Mouse (Mus musculus): ENCODE data around the gene Apom. TPM values are rescaled to one million over a fixed set of nuclear protein-coding genes. Genes with fewer than 3 reads are reported as not detected.

Apom gene
- polyA plus RNA-seq, 1 experiment from 2014 or later = 0.15 TPM

GRCm38 (mm10) chr17:35161421-35161820, 29.6 kb upstream of the Apom start:
- POLR2A ChIA-PET = interaction anchor here (1.4 kb wide), 1 partner anchor 82 kb away, joined by 3 read pairs; no protein-coding TSS in a partner anchor
- no peak for DNase-seq (ENCODE audit: low read depth, low spot score)
- CTCF ChIA-PET = interaction anchor here (1.4 to 2.4 kb wide), 2 partner anchors 9 to 35 kb away, joined by 4 to 6 read pairs; partner anchors contain the start of gene D17H6S53E
- H3K27me3 ChIP-seq = no peaks in the 10 kb centered on the region
- TF ChIP-seq CTCF (IDR thresholded peaks at IDR 0.05) = no peak
- ATAC-seq = no peak
- in situ Hi-C loops (cut with MboI; ENCODE audit: low pct_unique_long_range_greater_than_20kb) = no loop called here

- POLR2A ChIA-PET = interaction anchor here (1.9 kb wide), 1 partner anchor 13 kb away, joined by 11 read pairs; no protein-coding TSS in a partner anchor
These were observed 27.8 kb upstream of the Apom start for GRCm38 (mm10) chr17:35159638-35160037.

GRCm38 (mm10) chr17:35158850-35159593, 27.2 kb upstream of the Apom start:
- ATAC-seq (no peak), DNase-seq (ENCODE audit: low read depth, low spot score) (no peak)
- no peak for TF ChIP-seq CTCF (IDR thresholded peaks at IDR 0.05)
- ChIA-PET CTCF (interaction anchor here (1.1 kb wide), 1 partner anchor 12 kb away, joined by 3 read pairs; no protein-coding TSS in a partner anchor), POLR2A (interaction anchor here (1.9 kb wide), 1 partner anchor 12 kb away, joined by 11 read pairs; no protein-coding TSS in a partner anchor)
- in situ Hi-C loops (cut with MboI; ENCODE audit: low pct_unique_long_range_greater_than_20kb) = no loop called here
- H3K27me3 ChIP-seq = no peaks in the 10 kb centered on the region

More at GRCm38 (mm10) chr17:35159638-35160037, 27.8 kb upstream of the Apom start:
- DNase-seq (ENCODE audit: low read depth, low spot score) = no peak
- no peaks in the 10 kb centered on the region for H3K27me3 ChIP-seq
- no peak for ATAC-seq
- TF ChIP-seq CTCF (IDR thresholded peaks at IDR 0.05) = no peak
- in situ Hi-C loops (cut with MboI; ENCODE audit: low pct_unique_long_range_greater_than_20kb) = no loop called here
- CTCF ChIA-PET = interaction anchor here (0.9 to 1.1 kb wide), 2 partner anchors 13 to 73 kb away, joined by 3 read pairs; no protein-coding TSS in a partner anchor

GRCm38 (mm10) chr17:35157661-35158175, 25.9 kb upstream of the Apom start:
- DNase-seq (ENCODE audit: low read depth, low spot score) (no peak), ATAC-seq (no peak)
- CTCF ChIA-PET = no interaction called here
- TF ChIP-seq CTCF (IDR thresholded peaks at IDR 0.05) = no peak
- POLR2A ChIA-PET = interaction anchor here (1.8 kb wide), 1 partner anchor 10 kb away, joined by 5 read pairs; no protein-coding TSS in a partner anchor
- H3K27me3 ChIP-seq = no peaks in the 10 kb centered on the region
- in situ Hi-C loops (cut with MboI; ENCODE audit: low pct_unique_long_range_greater_than_20kb) = no loop called here

- ChIA-PET CTCF (interaction anchor here (1.7 kb wide), 1 partner anchor 15 kb away, joined by 6 read pairs; no protein-coding TSS in a partner anchor), POLR2A (interaction anchor here (1.8 kb wide), 1 partner anchor 9 kb away, joined by 5 read pairs; no protein-coding TSS in a partner anchor)
- TF ChIP-seq CTCF (IDR thresholded peaks at IDR 0.05) = no peak
- DNase-seq (ENCODE audit: low read depth, low spot score) (no peak), ATAC-seq (no peak)
- no peaks in the 10 kb centered on the region for H3K27me3 ChIP-seq
- in situ Hi-C loops (cut with MboI; ENCODE audit: low pct_unique_long_range_greater_than_20kb) = no loop called here
These were observed 25.4 kb upstream of the Apom start for GRCm38 (mm10) chr17:35157254-35157653.

DNA sequence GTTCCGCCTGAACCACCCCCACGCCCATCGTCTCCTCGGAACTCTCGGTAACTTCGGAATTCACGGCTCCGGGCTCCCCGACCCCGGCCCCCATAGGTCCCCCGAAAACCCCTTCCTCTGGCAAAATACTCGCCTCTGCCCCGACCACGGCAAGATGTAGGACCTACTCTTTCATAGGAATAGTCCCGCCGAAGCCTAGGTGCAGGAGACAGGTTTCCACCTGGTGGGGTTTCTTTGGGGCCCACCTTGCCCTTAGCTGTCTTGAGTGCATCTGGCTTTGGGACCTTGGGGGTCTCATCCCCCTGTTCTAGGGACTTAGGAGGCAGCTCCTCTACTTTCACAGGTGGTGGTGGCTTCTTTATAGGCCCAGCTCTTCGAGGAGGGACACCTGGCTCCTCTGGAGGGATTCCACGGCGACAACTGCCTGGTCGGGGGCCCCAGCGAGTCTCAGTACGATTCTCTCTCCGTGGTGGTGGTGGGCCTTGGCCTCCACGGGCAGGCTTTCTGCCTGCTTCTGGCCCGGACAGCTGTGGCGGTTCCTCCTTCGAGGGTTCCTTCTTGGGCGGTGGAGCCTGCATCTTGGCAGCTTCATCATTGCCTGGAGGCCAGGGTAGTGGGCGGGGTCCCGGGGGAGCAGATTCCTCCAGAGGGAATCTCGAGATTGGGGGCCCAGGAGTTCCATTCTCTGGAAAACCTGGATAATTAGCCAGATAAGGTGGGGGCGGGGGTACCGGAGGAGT, 24.8 kb upstream of the Apom start:
- CTCF ChIA-PET = interaction anchor here (1.3 to 1.7 kb wide), 2 partner anchors 15 to 20 kb away, joined by 3 to 6 read pairs; no protein-coding TSS in a partner anchor
- POLR2A ChIA-PET = interaction anchor here (1.8 kb wide), 2 partner anchors 7 to 9 kb away, joined by 5 to 6 read pairs; no protein-coding TSS in a partner anchor
- DNase-seq (ENCODE audit: low read depth, low spot score) = no peak
- ATAC-seq = no peak
- H3K27me3 ChIP-seq = no peaks in the 10 kb centered on the region
- in situ Hi-C loops (cut with MboI; ENCODE audit: low pct_unique_long_range_greater_than_20kb) = no loop called here
- TF ChIP-seq CTCF (IDR thresholded peaks at IDR 0.05) = no peak

DNA sequence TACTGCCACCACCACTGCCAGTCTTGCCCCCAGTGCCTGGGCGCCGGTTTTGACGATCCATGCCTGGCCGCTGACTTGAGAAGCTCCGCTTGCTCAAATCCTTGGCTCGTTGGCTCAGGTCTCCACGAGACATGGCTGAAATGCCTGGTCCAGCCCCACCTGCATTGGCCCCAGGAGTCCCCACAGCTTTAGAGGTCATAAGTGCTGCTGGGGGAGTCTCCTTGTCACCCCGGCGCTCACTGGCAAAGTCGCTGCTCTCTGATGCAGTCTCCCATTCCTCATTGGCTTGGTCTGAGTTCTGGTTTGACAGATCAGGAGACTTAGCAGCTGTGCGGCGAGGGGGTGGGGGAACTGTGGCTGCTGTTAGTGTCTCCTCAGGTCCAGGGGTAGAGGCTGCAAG, 23.6 kb upstream of the Apom start:
- no peak for ATAC-seq
- no peak for TF ChIP-seq CTCF (IDR thresholded peaks at IDR 0.05)
- POLR2A ChIA-PET = interaction anchor here (0.8 to 1.8 kb wide), 2 partner anchors 9 to 12 kb away, joined by 3 to 6 read pairs; no protein-coding TSS in a partner anchor
- H3K27me3 ChIP-seq = no peaks in the 10 kb centered on the region
- in situ Hi-C loops (cut with MboI; ENCODE audit: low pct_unique_long_range_greater_than_20kb) = no loop called here
- DNase-seq (ENCODE audit: low read depth, low spot score) = no peak
- CTCF ChIA-PET = interaction anchor here (0.8 to 1.7 kb wide), 4 partner anchors 11 to 19 kb away, joined by 3 to 6 read pairs (median 3); no protein-coding TSS in a partner anchor

DNA sequence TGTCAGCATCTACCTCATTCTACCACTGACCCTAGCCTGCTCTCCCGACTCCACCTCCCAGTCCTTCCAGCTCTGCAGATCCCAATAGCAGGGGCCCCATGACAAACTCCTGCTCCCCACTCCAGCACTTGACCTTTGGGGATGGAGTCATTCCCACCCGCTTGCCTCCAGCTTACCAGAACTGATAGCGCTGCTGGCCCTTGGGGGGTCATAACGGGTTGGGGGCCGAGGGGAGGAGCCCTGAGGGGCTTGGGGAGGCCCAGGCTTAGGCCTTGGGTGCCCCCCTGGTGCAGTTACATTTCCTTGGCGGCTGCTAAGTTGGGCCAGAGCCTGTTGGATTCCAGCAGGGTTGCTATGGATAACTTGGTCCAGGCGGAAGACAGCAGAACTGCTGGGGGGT, 22.8 kb upstream of the Apom start:
- TF ChIP-seq CTCF (IDR thresholded peaks at IDR 0.05) = no peak
- no peaks in the 10 kb centered on the region for H3K27me3 ChIP-seq
- DNase-seq (ENCODE audit: low read depth, low spot score) (no peak), ATAC-seq (no peak)
- POLR2A ChIA-PET = interaction anchor here (1.3 to 1.8 kb wide), 2 partner anchors 9 kb away, joined by 4 to 6 read pairs; no protein-coding TSS in a partner anchor
- CTCF ChIA-PET = no interaction called here
- in situ Hi-C loops (cut with MboI; ENCODE audit: low pct_unique_long_range_greater_than_20kb) = no loop called here

DNA sequence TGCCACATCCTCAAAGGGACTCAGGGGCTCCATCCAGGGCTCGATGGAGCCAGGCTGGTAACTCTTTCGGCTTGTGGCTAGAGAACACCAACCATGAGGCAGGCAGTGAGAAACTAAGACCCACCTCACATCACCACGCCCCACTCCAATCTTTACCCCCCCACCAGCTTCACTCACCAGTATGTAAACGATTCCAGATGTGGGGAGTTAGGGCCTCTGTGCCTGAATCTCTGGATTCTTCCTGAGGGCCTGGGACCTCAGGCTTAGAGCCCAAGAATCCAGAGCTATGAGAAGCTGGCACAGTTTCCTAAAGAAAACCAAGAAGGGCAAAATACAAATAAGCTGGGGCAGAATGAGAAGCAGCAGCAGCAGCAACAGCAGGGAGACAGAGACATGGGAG, 22.1 kb upstream of the Apom start:
- no peak for TF ChIP-seq CTCF (IDR thresholded peaks at IDR 0.05)
- in situ Hi-C loops (cut with MboI; ENCODE audit: low pct_unique_long_range_greater_than_20kb) = no loop called here
- ChIA-PET POLR2A (interaction anchor here (1.3 kb wide), 1 partner anchor 9 kb away, joined by 4 read pairs; no protein-coding TSS in a partner anchor), CTCF (no interaction called here)
- no peaks in the 10 kb centered on the region for H3K27me3 ChIP-seq
- no peak for ATAC-seq
- no peak for DNase-seq (ENCODE audit: low read depth, low spot score)

GRCm38 (mm10) chr17:35153077-35153476, 21.2 kb upstream of the Apom start:
- DNase-seq (ENCODE audit: low read depth, low spot score) (no peak), ATAC-seq (no peak)
- CTCF ChIA-PET = interaction anchor here (1.2 kb wide), 1 partner anchor 9 kb away, joined by 4 read pairs; no protein-coding TSS in a partner anchor
- in situ Hi-C loops (cut with MboI; ENCODE audit: low pct_unique_long_range_greater_than_20kb) = no loop called here
- H3K27me3 ChIP-seq = no peaks in the 10 kb centered on the region
- no peak for TF ChIP-seq CTCF (IDR thresholded peaks at IDR 0.05)
- POLR2A ChIA-PET = interaction anchor here (1.2 kb wide), 1 partner anchor 10 kb away, joined by 5 read pairs; no protein-coding TSS in a partner anchor
